Mouse (Mus musculus) neural tube, postnatal 0 days (tissue): Measurements from ENCODE around the gene Bpifb5. TPM values are rescaled to one million over a fixed set of nuclear protein-coding genes. Genes with fewer than 3 reads are reported as not detected.

Experiments
- polyA plus RNA-seq: library from polyadenylated mRNA; unstranded; fragments of >200 nt; fragmentation: Nextera tagmentation; extraction: Ambion mirVana; gene quantifications from 2 replicates; pipeline ENCODE4 v1.2.1, GENCODE M21; 2015

Bpifb5 gene
- 0.28 and 0.39 TPM in 2 replicates for polyA plus RNA-seq

GRCm38 (mm10) chr2:154223265-154223916 is at the start of gene Bpifb5:
Bpifb5 (plus strand) TSS chr2:154223742.

GRCm38 (mm10) chr2:154190546-154191258 is 32.8 kb upstream of the Bpifb5 start, which contains the start of gene Bpifb1:
Bpifb1 (plus strand) TSS chr2:154190818.

GRCm38 (mm10) chr2:154257554-154257953 is 34.0 kb downstream of the Bpifb5 start, which contains the start of gene Bpifb9a:
Bpifb9a (plus strand) TSS chr2:154257854.

Other genes starting within 250 kb of the Bpifb5 start
- not detected in 2 replicates for gene Bpifa6, start 248.8 kb upstream of the Bpifb5 start, polyA plus RNA-seq
- not detected in 2 replicates for gene Bpifa2, start 215.5 kb upstream of the Bpifb5 start, polyA plus RNA-seq
- gene Bpifa3, start 93.4 kb upstream of the Bpifb5 start, polyA plus RNA-seq = not detected in 2 replicates
- gene Bpifa1, start 80.9 kb upstream of the Bpifb5 start, polyA plus RNA-seq = 0.14 and 0.34 TPM in 2 replicates
- 0.18 TPM in 1 of 2 replicates, not detected in the other for gene Bpifa5, start 61.1 kb upstream of the Bpifb5 start, polyA plus RNA-seq
- gene Bpifb1, start 32.9 kb upstream of the Bpifb5 start, polyA plus RNA-seq = 0.18 and 0.23 TPM in 2 replicates
- not detected in 2 replicates for gene Bpifb9a, start 34.1 kb downstream of the Bpifb5 start, polyA plus RNA-seq
- not detected in 2 replicates for gene Bpifb9b, start 83.5 kb downstream of the Bpifb5 start, polyA plus RNA-seq
- gene Cdk5rap1, start 149.3 kb downstream of the Bpifb5 start, polyA plus RNA-seq = 8.5 and 14.1 TPM in 2 replicates
- gene Snta1, start 184.4 kb downstream of the Bpifb5 start, polyA plus RNA-seq = 25.7 and 27.5 TPM in 2 replicates
- gene Cbfa2t2, start 212.7 kb downstream of the Bpifb5 start, polyA plus RNA-seq = 23.4 and 27.1 TPM in 2 replicates